Mouse (Mus musculus) brown adipose tissue, adult 24 weeks (tissue): ENCODE results near the gene Muc4. TPM values are rescaled to one million over a fixed set of nuclear protein-coding genes. Genes with fewer than 3 reads are reported as not detected.

Experiments used
- H3K27ac ChIP-seq: fragments of 200-500 bp; replicated peaks from 2 replicates; pipeline ENCODE4 v1.5.1; 2012; ENCODE audit warnings: low read depth, mild to moderate bottlenecking, low read length
- H3K4me1 ChIP-seq: fragments of 200-500 bp; 2 replicates; pipeline ENCODE4 v1.6.1; 2012; ENCODE audit warnings: low read length, mixed read lengths; ENCODE audit not compliant: control insufficient read depth, insufficient read depth, insufficient read length
- H3K4me3 ChIP-seq: fragments of 200-500 bp; 2 replicates; pipeline ENCODE4 v1.5.1; 2012; ENCODE audit warnings: low read depth, mild to moderate bottlenecking, low read length, moderate library complexity; ENCODE audit not compliant: insufficient read depth
- polyA plus RNA-seq: library from polyadenylated mRNA; stranded (reverse); fragments of >200 nt; gene quantifications from 2 replicates; pipeline ENCODE4 v1.2.4, GENCODE M21; 2012; ENCODE audit not compliant: missing spikeins, insufficient read depth, insufficient read length

Gene Muc4
- polyA plus RNA-seq, 1 experiment, result not detected

GRCm38 (mm10) chr16:32710426-32711070 lies 25.1 kb upstream of the Muc4 start:
- H3K27ac ChIP-seq, result no peak overlapping the region
- no peaks in the 10 kb centered on the region for H3K4me1 ChIP-seq
- H3K4me3 ChIP-seq, result no peak overlapping the region

DNA sequence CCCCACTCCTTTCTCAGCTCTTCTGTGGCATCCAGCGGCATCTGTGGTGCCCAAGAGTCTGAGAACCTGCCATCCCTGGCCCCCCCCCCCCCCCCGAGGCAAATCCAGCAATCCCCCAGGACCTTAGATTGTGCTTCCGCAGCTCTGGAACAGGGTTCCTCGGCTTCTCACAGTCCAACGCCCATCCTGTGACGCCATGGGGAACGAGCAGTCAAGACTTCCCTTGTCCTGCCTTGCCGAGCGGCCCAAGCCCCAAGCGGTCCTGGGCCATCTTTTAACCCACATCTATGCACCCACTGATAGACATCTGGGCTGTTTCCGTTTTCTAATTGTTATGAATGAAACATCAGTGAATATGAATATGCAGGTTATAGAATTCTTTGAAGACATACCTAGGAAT lies 23.5 kb upstream of the Muc4 start:
- no peak overlapping the region for H3K27ac ChIP-seq
- no peaks in the 10 kb centered on the region for H3K4me1 ChIP-seq
- no peak overlapping the region for H3K4me3 ChIP-seq

DNA sequence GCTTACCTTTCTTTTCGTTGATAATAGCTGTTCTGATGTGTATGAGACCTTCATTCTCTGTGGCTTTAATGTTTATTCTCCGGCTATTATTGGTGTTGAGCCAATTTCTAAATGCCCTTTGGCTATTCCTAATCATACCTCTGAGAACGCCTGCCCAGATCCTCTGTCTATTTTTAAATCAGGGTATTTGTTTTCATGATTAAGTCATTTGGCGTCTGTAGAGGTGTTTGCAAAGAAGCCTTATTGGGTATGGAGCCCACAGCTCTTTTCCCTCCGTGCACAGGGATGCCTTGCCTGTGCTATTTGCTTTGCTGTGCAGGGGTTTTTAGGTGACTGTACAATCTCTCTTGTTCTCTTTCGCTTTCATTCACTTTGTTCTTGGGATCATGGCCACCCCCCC lies 22.1 kb upstream of the Muc4 start:
- H3K27ac ChIP-seq, result no peak overlapping the region
- no peaks in the 10 kb centered on the region for H3K4me1 ChIP-seq
- no peak overlapping the region for H3K4me3 ChIP-seq

DNA sequence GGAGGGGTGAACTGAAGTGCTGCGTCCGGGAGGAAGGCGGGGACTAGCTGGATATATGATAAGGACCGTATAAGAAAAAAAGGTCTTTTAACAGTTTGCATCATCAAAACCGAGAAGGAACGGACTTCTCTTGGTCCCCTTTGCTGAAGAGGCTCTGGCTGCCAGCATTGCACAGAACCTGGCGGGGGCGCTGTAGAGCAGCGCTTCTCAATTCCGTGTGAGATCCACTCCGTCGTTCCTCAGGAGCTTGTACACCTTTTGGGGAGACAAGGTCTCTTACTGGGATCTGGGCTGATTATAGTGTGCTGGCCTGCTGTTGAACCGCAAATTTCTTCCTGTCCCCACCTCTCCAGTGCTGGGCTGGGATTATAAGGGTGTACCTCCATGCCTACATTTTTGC lies 20.3 kb upstream of the Muc4 start:
- Histone ChIP-seq H3K4me1 (no peaks in the 10 kb centered on the region), H3K4me3 (no peak overlapping the region), H3K27ac (no peak overlapping the region)

DNA sequence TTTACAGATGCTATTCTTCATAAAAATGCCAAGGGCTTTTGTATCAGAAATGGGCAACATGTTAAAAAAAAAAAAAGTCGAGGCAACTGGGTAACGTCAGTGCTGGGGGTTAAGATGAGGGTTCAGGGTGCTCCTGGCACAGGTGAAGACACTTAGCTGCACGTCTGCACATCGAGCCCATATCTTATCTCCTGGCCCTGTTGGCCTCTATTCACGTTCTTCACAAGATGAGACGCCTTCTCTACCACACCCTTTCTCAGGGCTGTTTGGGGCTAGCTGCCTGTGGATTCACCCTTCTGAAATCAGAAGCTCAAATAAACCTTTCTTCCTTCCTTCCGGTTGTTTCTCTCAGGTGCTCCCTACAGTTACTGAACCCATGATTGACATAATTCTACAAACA lies 12.5 kb upstream of the Muc4 start:
- no peaks in the 10 kb centered on the region for H3K4me1 ChIP-seq
- no peak overlapping the region for H3K4me3 ChIP-seq
- H3K27ac ChIP-seq, result no peak overlapping the region

DNA sequence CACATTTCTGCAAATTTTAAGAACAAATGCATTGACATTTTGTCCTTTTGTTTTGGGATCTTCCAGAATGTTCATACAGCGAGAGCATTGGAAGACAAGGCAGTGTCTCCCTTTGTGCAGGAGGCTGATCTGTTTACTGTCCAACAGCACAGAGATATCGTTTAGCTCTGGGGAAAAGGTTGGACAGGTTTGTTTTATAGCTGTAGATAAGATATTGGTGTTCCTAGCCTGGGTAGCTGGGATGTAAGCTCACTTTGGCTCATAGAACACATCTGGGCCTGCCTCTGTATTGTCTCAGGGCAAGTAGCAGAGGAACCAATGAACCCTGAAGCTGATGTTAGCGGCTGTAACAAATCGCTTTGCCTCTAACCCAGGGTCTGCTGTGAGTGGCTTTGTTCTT lies 11.9 kb upstream of the Muc4 start:
- Histone ChIP-seq H3K4me3 (no peak overlapping the region), H3K27ac (no peak overlapping the region), H3K4me1 (no peaks in the 10 kb centered on the region)

DNA sequence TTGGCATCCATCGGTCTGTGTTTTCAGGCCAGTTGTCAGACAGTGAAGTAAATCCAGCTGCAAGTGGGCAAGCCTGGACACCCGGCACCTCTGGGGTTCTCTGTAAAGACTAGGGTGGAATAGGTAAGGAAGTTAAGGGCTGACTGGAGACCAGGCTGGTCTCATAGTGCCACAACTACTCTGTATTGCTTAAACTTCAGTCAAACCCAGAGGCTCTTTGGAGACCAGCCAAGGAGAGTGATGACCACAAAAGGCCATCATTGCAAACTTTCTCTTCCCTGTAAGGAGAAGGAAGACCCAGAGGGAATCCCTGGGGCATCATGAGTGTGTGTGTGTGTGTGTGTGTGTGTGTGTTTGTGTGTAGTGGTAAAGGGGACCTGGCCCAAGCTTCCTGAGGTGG lies 11.4 kb upstream of the Muc4 start:
- H3K4me3 ChIP-seq, result no peak overlapping the region
- no peak overlapping the region for H3K27ac ChIP-seq
- no peaks in the 10 kb centered on the region for H3K4me1 ChIP-seq

DNA sequence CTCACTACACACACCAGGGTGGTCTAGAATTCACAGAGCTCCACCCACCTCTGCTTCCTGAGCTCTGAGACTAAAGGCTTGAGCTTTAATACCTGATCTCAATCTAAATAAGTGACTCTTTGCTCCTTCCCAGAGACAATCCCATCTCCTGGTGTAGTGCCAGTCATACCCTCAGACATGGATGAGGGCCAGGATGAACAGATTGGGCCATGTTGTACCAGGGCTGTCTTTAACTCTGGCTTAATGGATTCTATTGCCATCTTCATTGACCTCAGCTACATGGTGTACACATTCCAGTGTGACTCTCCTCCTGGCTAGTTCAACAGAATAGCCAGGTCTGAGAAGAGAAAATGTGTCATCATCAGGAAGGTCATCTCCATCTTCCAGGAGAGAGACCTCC lies 9.2 kb upstream of the Muc4 start:
- Histone ChIP-seq H3K27ac (no peak overlapping the region), H3K4me1 (no peaks in the 10 kb centered on the region), H3K4me3 (no peak overlapping the region)

DNA sequence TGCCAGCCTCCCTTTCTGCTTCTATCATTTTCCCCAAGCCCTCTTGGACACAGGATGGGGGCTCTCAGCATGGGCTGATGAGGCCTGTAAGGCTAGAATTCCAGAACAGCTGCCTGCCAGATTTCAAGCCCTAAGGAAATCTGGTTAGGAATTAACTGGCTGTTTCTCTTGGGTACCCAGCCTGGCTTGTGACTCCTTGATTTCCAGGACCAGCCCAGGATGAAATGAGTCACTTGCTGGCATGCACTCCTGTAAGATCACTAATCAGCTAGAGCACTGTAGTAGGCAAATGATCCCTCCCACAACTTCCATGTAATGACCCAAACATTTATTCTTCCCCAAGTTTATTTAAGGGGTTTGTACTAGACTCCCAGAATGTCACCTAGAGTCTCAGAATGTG lies 7.4 kb upstream of the Muc4 start:
- Histone ChIP-seq H3K27ac (no peak overlapping the region), H3K4me3 (no peak overlapping the region), H3K4me1 (no peaks in the 10 kb centered on the region)

- no peak overlapping the region for H3K27ac ChIP-seq
- no peak overlapping the region for H3K4me3 ChIP-seq
- no peaks in the 10 kb centered on the region for H3K4me1 ChIP-seq
Observed at GRCm38 (mm10) chr16:32728730-32729129, 7.0 kb upstream of the Muc4 start.

- Histone ChIP-seq H3K4me1 (no peaks in the 10 kb centered on the region), H3K4me3 (no peak overlapping the region)
Observed at GRCm38 (mm10) chr16:32733213-32733612, 2.5 kb upstream of the Muc4 start.

DNA sequence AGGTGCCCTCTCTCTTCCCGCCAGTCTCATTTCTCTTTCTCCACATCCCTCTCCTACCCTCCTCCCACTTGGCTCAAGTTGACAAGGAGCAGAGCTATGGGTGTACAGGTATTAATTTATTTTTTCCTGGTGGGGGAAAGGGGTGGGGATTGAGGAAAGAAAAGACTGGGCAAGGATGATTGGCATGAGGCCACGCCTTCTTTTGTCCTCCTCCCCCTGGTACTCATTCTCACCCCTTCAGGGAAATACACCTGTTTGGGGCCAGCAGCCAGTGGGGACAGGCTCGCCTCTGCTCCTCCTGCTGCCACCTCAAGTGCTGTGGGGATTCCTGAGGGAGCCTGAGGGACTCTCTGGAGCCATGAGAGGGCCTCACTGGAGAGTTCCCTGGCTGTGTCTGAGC lies 336 bp downstream of the Muc4 start:
- no peak overlapping the region for H3K4me3 ChIP-seq
- H3K4me1 ChIP-seq, result no peaks in the 10 kb centered on the region
- no peak overlapping the region for H3K27ac ChIP-seq

More at GRCm38 (mm10) chr16:32733213-32733612, 2.5 kb upstream of the Muc4 start:
- no peak overlapping the region for H3K27ac ChIP-seq

DNA sequence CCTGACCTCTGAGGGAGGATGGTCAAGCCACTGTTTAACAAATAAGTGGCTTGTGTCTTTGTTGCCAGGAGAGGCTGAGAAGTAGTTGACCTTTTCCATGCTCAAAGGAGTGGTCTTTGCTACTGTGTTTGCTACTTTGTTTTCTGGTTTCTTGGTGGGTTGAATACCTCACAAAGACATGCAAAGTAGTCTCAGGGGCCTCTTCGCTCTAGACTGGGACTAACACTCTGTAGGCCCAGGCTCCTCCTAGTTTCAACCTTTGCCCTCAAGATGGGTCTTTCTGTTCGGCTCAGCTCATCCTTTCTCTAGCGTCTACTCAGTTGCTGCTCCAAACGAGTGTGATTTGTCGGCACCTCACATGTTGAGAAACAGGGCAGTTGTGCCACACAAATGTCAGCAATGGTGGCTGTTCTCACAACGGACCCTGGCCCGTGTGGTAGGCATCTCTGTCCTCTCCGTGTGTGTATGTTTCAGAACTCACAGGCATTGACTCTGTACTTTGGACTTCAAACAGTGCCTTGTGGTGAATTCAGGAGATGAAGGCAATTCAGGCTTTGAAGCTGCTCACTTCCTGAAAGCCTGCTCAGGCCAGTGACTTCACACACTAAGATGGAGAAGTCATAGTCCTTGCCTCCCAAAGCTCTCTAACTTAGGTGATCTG lies 4.4 kb downstream of the Muc4 start:
- Histone ChIP-seq H3K4me1 (no peaks in the 10 kb centered on the region), H3K27ac (no peak overlapping the region), H3K4me3 (no peak overlapping the region)

DNA sequence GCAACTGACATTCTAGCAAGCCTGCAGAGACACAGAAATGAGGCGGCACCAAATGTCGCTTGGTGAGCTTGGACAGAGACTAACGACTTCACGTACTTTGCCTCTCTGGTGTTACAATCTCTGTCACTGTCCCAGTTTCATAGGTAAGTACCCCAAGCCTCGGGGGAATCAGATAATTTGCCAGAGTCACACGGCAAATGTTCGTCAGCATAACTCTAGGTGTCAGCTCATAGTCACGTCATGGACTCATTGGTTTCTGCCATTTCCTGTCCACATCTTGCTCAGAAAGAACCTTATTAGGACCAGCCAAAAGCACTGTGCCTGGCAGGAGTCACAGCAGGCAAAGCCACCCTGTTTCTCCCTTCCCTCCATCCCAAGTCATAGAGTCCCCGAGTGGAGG lies 5.7 kb downstream of the Muc4 start:
- Histone ChIP-seq H3K4me1 (no peaks in the 10 kb centered on the region), H3K27ac (no peak overlapping the region), H3K4me3 (no peak overlapping the region)

DNA sequence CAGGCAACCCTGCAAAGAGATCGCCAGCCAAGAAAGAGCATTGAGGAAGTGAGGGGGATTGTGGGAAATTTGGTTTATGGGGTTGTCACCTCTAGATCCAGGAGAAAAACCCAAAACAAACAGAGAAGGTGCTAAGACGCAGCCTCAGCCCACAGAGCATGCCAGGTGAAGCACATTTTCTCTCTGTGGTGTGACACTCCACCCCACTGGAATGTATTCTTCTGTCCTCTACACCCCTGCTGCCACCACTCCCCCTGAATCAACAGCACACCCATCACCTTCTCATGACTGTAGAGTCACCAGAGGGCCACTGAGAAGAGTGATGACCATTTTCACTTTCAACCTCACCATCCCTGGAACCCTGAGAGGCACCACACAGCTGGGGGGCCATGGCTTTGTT lies 7.0 kb downstream of the Muc4 start:
- no peaks in the 10 kb centered on the region for H3K4me1 ChIP-seq
- H3K27ac ChIP-seq, result no peak overlapping the region
- H3K4me3 ChIP-seq, result no peak overlapping the region

GRCm38 (mm10) chr16:32745852-32746251 lies 10.2 kb downstream of the Muc4 start:
- Histone ChIP-seq H3K4me1 (no peaks in the 10 kb centered on the region), H3K4me3 (no peak overlapping the region), H3K27ac (no peak overlapping the region)
